Mouse (Mus musculus) spleen, embryonic (tissue): ENCODE results near the gene Tcf7.

Experiments
- CTCF ChIA-PET: fragments of 350-600 bp; sonication (Branson Sonifier 250); formaldehyde crosslinking; loops from one replicate; lab custom pipeline; 2022; lab: Charles Lee

The Tcf7 gene

DNA sequence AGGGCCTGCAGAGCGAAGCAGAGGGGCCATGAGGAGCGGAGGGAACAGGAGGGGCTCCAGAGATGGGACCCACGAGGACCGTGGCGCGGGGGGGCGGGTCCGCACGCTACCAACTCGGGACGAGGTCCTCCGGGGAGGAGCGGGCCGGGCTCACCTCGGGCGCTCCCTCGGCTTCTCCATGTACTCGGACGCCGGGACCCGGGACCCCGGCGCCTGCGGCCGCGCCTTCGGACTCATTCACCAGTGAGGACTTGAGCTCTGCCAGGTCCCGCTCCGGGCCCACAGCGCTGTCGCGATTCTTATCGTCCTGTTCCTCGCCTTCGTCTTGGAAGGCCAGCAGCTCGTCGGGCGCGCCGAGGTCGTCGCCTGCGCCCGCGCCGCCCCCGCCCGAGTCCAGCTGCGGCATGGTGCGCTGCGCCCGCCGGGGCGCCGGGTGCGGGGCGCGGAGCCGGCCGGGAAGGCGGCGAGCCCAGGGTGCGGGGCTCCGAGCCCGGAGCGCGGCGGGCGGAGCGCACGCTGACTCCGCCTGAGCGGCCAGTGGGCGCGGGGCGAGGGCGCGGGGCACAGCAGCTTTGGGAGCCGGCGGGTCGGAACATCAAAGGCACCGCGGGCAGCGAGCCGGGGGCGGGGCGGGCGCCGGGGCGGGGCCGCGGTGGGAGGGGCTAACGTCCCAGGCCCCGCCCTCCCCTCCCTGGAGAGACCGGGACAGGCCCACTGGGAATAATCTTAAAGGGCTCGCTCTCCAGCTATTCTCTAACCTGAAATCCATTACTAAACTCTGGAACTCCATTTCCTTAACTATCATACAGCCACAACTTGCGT is at the start of gene Tcf7:
Gene Tcf7, minus strand, starts transcription at position 241 of the 822 bp plus-strand sequence.
- CTCF ChIA-PET, result interaction anchor here (0.6 kb wide), 1 partner anchor 58 kb away, joined by 3 read pairs; no protein-coding TSS in a partner anchor

DNA sequence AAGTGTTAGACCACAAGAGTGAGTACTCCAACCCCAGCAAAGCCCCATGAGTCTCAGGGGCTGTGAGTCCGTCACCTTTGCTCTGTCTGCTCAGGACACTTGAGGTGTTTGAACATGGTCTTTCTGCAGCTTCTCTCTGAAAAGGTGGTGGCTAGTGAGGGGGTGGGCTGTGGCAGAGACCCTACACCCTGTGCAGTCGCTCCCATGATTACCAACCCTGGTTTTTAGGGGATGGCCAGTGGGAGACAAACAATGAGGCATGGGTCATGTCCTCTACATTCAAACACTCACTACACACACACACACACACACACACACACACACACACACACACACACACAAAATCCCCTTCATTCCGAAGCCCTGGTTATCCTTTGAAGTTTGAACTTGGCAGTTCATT is 44.5 kb upstream of the Tcf7 start:
- CTCF ChIA-PET, result interaction anchor here (0.5 kb wide), 1 partner anchor 15 kb away, joined by 3 read pairs; no protein-coding TSS in a partner anchor

DNA sequence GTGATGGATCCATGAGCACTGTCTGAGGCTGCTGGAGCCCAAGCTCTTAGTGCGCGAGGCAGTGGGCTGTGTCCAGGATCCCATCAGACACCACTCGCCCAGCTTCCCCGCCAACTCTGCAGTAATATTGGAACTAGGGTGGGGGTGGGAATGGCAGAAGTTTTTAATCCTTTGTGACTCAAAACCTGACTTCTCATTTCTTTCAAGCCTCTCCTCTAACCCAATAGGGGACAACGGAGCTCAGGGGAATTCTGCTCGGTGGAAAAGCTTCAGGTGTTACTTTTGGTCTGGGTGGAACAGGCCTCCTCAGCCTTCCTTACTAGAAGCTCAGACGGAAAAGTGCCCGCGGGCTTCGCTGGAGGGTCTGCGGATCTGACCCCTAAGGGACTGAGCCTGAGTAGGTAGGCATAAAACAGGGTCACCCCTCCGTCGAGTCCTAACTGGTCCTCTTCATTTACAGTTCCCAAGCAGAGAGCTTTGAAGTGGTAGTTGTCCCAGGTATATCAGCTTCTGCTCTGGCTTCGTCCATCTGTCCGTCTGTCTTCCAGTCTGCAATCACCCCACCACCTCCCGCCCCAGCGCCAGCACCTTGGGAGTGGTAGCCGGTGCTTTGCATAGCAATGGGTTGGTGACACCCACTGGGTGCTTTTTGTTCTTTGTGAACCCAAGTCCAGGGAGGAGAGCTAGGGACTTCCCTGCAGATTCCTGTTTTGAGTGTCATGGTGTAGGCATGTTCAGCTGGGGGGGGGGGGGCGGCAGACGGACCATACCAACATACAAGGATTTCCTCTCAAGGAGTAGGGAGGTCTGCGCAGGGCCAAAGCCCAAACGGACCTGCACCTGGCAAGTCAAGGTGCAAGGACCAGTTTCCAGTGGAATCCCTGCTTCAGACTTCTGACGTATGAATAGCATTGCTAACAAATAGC is 41.9 kb upstream of the Tcf7 start:
- CTCF ChIA-PET, result no interaction called here

DNA sequence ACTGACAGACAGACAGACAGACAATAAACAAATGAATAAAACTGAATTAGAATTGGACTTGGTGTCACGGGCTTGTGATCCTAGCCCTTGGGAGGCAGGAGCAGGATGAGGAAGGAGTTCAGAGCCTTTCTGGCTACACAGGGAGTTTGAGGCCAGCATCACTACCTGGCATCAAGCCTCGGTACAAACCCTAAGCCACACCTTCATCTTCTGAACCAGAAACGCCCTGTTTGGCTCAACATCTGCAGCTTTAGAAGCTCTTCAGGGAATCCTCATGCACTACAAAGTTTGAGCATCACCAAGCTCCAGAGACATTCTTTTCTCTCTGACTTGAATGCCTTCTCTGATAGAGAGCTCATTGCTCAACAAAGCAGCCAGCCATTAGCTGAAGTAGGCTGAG is 38.7 kb upstream of the Tcf7 start:
- CTCF ChIA-PET, result interaction anchor here (0.6 kb wide), 1 partner anchor 22 kb away, joined by 4 read pairs; no protein-coding TSS in a partner anchor

DNA sequence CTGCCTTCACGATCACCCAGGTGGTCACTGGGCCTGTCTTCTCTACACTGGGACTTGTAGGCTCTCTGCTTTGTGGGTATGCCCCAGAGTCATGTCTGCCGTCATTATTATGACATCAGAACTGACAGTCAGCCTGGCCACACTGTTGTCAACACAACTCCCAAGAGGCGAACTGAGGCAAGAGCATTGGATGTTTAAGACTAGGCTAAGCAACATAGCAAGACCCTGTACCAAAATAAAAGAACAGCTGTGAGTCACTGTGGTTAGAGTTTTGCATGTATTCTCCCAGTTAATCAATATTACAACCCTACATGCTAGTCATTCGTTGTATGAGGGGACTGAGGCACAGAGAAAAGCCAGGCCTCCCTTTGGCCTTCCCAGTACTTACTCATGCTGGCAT is 37.7 kb upstream of the Tcf7 start:
- CTCF ChIA-PET, result no interaction called here

DNA sequence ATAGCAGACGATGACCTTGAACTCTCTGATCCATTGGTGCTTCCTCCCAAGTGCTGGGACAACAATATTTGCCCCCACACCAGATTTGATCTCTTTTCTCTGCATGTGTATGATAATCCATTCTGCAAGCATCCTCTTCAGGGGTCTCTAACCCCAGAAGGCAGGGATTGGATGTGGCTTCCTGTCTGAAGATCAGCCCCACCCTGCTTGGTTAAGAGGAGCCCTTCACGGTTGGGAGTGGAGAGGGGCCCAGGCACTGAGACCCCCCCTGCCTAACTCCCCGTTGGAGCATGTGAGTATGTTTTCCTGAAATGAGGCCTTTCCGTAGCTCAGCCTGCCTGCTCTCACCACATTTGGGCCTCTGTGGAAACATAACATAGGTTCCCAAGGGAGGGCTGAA is 36.9 kb upstream of the Tcf7 start:
- CTCF ChIA-PET, result no interaction called here

DNA sequence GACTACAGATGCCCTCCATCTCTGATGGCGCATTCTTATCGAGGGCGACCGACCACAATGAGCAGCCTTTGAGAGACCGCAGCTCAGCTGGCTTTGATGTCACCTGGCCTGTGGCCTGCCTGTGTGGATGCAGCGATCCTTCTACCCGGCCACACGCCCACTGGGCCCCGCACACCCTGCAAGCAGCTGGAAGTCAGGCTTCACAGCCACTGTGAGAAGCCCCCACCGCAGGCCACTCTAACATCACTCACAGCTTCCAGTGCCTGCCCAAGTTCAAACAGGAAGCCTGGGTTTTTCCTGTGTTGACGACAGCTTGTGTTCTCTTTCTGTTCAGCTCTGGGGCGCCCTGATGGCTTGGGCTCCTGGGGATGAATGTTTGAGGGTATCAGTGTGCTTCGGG is 35.6 kb upstream of the Tcf7 start:
- CTCF ChIA-PET, result no interaction called here

DNA sequence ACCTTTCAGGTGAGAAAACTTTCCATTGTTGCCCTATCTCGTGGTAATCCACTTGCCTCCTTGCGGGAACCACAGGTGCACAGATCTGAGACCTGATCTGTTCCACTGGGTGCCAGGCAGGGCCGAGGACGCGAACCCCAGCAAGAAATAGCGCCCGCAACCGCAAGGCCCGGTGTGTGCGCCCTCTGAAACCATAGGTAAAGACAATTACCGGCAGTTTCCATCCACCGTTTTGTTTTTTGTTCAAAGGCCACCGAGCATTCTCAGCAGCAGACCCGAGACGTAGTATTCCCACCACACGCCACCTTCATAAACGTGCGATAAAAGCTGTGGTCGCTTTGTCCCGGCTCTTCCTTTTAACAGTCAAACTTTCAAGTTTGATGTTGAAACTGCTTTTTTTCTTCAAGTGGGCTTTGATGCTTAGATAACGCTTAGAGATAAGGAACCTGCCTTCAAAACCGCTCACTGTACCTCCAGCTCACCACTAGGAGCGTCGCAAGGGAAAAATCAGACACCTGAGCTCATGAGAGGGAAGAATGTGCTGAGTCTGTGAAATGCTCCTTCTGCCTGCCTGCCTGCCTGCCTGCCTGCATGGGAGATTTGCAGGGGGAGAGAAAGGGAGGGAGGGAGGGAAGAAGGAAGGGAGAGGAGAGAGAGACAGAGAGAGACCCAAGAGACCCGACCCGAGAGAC is 31.4 kb upstream of the Tcf7 start:
- CTCF ChIA-PET, result interaction anchor here (0.6 to 0.7 kb wide), 2 partner anchors 29 to 107 kb away, joined by 3 to 5 read pairs; no protein-coding TSS in a partner anchor

DNA sequence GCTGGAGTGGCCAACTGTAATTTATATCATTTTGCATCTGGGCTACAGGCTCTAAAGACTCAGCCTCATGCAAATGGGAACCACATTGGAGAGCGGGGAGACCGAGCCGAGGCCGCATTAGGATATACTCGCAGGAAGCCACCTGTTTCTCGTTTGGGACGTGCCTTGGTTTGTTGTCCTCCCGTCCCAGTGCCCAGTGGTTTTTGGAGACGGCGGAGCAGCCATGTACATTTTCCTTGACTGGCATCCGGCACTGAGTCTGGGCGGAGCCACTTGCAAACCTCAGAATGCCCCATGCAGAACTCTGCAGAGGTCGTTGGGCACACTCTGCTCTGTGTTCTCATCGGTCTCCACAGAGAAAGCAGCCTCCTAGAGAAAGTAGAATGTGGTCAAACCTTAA is 27.9 kb upstream of the Tcf7 start:
- CTCF ChIA-PET, result interaction anchor here (0.5 to 1.1 kb wide), 2 partner anchors 11 to 32 kb away, joined by 3 read pairs; no protein-coding TSS in a partner anchor

DNA sequence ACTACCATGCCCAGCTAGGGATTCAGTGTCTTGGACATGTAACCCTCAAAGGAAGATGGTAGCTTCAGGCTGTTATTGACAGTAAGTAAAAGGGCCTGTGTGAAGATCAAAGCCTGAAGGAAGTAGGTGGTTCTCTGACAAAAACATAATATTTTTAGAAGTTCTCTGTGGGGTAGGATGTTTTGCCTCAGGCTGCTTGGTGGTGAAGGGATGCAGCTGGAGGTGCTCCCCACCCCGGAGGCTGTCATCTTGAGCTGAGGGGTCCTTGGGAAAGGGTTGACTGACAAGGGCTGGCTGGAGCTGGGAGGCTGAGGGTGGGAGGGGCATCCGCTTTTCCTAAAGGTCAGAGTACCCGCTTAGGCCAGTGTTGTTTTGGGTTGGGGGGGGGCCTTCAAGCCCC is 26.7 kb upstream of the Tcf7 start:
- CTCF ChIA-PET, result interaction anchor here (1.1 kb wide), 1 partner anchor 10 kb away, joined by 3 read pairs; no protein-coding TSS in a partner anchor

DNA sequence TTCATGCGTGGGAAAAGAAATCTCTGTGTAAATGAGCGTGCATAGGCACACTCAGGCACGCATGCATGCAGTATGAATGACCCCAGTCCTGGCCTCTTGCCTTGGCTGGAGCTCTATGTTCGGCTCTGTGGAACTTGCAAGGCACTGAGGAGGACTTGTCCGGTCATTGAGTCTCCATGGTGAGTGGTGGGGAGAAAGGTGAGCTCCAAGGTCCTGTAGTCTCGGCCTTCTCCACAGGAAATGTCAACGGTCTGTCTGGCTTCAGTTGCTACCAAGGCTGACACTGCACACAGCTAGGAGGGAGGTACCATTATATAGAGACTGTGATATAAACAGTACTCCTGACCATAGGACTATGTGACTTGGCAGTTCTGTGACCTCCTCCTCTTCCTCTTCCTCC is 23.6 kb upstream of the Tcf7 start:
- CTCF ChIA-PET, result interaction anchor here (0.6 to 1.6 kb wide), 2 partner anchors 37 to 179 kb away, joined by 3 to 5 read pairs; no protein-coding TSS in a partner anchor

DNA sequence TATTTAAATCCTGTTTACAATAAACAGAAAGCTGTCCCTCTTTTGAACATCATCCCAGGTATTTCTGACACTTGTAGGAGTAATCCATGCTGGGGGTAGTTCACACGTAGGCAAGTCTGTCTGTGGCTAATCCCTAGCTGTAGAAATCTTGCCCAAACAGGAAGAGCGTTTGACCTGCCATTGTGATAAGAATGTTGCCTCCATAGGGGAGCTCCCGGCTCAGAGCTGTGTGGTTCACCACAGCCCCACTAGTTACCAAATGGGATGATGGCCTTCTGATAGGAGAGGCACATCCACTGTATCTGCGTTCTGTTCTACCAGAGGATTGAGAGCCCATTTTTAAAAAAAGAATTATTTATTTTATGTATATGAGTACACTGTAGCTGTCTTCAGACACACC is 22.5 kb upstream of the Tcf7 start:
- CTCF ChIA-PET, result interaction anchor here (0.5 to 1.0 kb wide), 3 partner anchors 71 to 261 kb away, joined by 3 to 16 read pairs (median 3); no protein-coding TSS in a partner anchor

DNA sequence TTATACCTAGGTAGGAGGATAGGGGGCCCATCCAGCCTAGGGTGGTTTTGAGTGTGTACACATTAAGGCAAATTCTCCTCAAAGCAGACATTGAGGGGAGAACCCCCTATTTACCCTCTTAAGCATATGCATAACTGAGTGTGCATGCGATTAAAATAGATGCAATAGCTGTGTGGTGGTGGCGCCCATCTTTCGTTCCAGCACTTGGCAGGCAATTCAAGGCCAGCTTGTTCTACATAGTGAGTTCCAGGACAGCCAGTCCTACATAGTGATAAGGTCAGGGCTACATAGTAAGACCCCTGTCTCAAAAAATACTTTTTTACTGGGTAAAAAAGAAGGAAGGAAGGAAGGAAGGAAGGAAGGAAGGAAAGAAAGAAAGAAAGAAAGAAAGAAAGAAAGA is 19.9 kb upstream of the Tcf7 start:
- CTCF ChIA-PET, result interaction anchor here (0.7 kb wide), 1 partner anchor 50 kb away, joined by 5 read pairs; no protein-coding TSS in a partner anchor

DNA sequence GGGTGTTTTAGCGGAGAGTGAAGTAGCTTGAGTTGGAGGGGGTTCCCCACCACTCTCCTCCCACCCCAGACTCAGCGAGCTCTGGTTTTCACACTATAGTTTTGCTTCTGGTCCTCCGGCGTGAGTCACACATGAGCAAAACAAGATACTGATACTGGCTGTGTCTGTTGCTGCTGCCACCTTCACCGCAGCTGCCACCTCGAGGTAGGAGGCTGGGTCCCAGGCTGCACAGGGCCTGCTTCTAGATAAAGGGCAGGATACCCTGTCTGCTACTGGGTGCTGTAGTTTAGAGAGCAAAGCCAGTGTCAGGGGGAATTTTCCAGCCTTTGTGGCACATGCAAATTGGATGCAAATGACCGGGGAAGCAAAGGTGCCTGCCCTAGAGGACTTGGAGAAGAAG is 16.9 kb upstream of the Tcf7 start:
- CTCF ChIA-PET, result interaction anchor here (0.8 kb wide), 1 partner anchor 10 kb away, joined by 3 read pairs; no protein-coding TSS in a partner anchor

DNA sequence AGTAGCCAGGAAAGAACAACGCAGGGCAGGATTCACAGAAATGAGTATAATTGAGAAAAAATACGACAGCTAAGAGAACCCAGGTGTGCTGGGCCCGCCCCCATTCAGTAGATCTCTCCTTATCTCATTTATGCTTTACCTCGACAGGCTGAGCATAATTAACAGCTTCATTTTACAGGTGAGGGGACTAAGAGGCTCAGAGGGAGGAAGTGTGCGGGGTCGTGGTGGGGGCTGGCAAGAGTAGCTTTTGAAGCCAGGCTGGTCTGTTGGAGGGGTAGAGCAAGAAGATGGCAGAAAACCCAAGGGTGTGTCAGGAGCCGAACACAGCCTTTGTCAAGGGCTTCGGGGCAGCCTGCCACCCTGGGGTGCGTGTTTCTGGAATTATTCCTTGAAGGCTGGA is 16.1 kb upstream of the Tcf7 start:
- CTCF ChIA-PET, result interaction anchor here (0.8 to 1.4 kb wide), 3 partner anchors 11 to 45 kb away, joined by 3 read pairs; no protein-coding TSS in a partner anchor

DNA sequence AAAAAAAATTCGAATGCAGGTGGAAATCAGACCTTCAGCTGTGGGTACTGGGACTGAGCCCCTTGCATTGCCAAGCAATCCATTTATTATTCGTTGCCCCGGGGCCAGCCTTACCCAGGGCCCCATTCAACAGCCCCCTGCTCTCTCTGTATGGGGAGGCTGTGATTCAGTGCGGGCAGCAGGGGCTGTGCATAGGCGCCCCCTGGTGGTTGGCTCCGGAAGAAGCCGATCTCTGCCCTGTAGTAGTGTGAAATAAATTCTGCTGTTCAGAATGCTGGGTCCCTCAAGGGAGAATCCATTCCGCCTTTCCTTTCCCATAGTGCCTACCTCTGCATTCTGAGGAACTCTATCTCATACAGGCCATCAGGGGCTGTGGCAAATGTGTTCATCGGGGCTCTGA is 14.5 kb upstream of the Tcf7 start:
- CTCF ChIA-PET, result no interaction called here

DNA sequence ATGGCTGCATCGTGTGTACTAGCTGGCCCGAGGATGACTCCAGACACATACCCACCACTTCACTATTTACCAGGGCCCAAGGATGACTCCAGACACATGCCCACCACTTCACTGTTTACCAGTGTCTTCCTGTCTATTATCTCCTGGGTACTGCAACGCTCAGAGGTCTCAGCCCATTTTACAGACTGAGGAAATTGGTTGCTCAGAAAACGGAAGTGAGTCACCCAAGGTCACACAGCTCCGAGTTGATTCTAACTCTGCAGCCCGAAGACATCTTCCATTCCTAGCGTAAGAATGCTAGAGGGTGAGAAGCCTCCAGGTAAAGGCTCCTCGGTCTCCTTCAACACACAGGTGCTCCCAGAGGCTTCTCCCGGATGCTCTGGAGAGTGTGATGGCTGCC is 11.3 kb upstream of the Tcf7 start:
- CTCF ChIA-PET, result interaction anchor here (1.2 kb wide), 1 partner anchor 14 kb away, joined by 3 read pairs; no protein-coding TSS in a partner anchor

DNA sequence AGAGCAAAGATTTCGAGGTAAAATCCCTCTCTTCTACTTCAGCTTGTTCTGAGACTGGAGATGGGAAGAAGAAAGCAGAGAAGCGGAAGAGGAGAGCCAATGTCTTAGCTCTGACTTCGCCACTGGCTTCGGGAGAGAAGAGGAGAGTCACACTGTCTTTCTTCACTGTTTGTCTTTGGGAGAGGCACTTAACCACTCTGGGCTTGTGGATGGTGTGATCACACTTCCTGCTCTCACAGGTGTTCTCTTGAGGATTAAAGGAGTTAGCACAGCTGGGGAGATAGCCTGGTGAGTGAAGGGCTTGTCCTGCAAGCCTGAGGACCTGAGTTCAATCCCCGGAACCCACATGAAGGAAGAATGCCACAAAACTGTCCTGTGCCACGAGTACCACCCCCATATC is 10.1 kb upstream of the Tcf7 start:
- CTCF ChIA-PET, result interaction anchor here (0.6 kb wide), 1 partner anchor 31 kb away, joined by 6 read pairs; no protein-coding TSS in a partner anchor

DNA sequence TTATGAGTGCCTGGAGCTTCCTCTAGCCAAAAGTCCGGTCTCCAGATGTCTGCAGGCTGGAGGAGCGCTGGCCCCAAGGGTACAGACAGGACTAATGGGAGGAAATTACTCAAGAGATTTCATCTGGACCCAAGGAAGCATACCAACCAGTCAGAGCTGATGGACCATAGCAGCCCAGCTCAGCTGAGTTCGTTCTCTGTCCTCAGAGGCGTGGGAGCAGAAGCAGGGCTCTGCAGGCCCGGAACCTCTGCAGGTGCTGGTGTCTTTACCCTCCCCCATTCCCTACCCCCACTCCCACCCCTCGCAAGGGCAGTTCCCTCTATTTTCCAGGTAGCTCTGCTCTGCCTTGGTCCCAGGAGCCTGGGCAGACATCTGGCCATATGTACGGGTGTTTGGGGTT is 9.5 kb upstream of the Tcf7 start:
- CTCF ChIA-PET, result interaction anchor here (0.6 kb wide), 1 partner anchor 31 kb away, joined by 6 read pairs; no protein-coding TSS in a partner anchor

DNA sequence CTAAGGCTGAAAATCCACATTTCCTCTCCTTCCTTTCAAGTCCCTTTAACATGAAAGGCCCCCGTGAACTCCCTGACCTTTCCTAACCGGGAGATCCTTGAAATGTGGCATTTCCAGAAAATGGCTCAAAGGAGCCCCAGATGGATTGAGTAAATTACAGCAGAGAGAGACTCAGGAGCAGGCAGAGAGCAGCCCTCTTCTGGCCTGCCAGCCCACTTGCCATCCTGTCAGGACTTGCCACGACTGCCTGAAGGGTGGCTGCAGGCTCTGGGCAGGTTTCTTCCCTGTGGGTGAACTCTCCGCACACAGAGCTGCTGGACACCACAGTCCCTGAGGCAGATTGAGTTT is 4.1 kb upstream of the Tcf7 start:
- CTCF ChIA-PET, result no interaction called here
